Comparison of ENCODE assay signal across 18 mouse cellular contexts in the genomic region with DNA sequence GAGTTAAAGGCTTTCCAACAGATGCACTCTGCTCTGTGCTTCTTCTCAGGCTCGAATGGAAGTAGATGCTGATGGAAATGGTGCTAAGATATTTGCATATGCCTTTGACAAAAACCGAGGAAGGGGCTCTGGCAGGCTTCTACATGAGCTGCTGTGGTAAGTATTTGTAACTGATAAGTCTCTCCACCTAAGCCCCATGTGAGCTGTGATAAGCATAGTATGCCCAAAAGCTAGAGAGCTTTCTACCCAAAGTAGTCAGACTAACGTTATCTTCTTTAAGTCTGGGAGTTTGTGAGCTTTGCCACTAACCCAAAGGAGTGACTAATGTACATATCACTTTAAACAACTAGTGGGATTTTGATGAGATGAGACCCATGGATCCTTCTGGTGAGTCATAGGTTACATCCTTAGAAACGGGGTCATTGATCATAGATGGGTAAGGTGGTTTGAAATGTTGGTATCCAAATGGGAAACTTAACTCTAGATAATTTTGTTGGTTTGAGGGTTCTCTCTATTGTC. TPM values are rescaled to one million over a fixed set of nuclear protein-coding genes. Genes with fewer than 3 reads are reported as not detected.
DNase-seq lines count a peak whose midpoint lies in the region; ATAC-seq lines count a peak whose summit lies in the region.
"Had no signal": no experiment of that assay in that cellular context is flagged by ENCODE, and none has a peak within 500 bp of the region (broad histone marks: within the 10 kb centered on the region; RNA-seq: fewer than 3 reads in every experiment).

No protein-coding gene starts in this region.

- peak overlapping the region; percentile 59; the same call in 1 of the 2 replicates for H3K27ac ChIP-seq in liver, embryonic 11.5 days (ENCODE audit: low read depth, low read length)
- peak overlapping the region; percentile 77 for H3K27ac ChIP-seq in liver, embryonic 15.5 days (replicated peaks)
- H3K27ac ChIP-seq: embryonic facial prominence, embryonic 15.5 days; forebrain, embryonic 13.5 days; heart, adult 2 months; hindbrain, embryonic 15.5 days had no signal

- H3K4me3 ChIP-seq in liver, embryonic 11.5 days (ENCODE audit: low read depth, low read length): peak overlapping the region; percentile 36; the same call in 1 of the 2 replicates
- H3K4me3 ChIP-seq in liver, embryonic 15.5 days (replicated peaks): peak overlapping the region; percentile 21
- H3K4me3 ChIP-seq: embryonic facial prominence, embryonic 15.5 days; forebrain, embryonic 13.5 days; heart, adult 2 months; hindbrain, embryonic 15.5 days had no signal

- ATAC-seq in liver, embryonic 11.5 days (replicated peaks; ENCODE audit: low FRiP score): peak; percentile 68
- ATAC-seq in liver, embryonic 15.5 days (ENCODE audit: insufficient read depth): peak; percentile 11; the same call in 1 of the 2 replicates
- ATAC-seq in megakaryocyte-erythroid progenitor cell, adult 5-6 weeks (replicated peaks; ENCODE audit: low FRiP score, low TSS enrichment, poor library complexity, severe bottlenecking): peak; percentile 64
- ATAC-seq: forebrain, embryonic 13.5 days; forebrain, postnatal 0 days had no signal

- peak; percentile 78 for DNase-seq in MEL-GATA-1-ER (ENCODE audit: extremely low read depth, low read depth)
- no peak for DNase-seq in liver, embryonic 11.5 days (ENCODE audit: low spot score)
- DNase-seq in right cerebral cortex, postnatal 10 days (ENCODE audit: low spot score in 2 of 2): no peak
- no peak for DNase-seq in left cerebral cortex, adult 18-20 months (ENCODE audit: low spot score in 2 of 2)
- no peak for DNase-seq in ovary, postnatal 10 days (ENCODE audit: low spot score)
- DNase-seq: adrenal gland, postnatal 14 days; cerebellum, adult 18-20 months; cerebellum, postnatal 10 days; forebrain, postnatal 0 days; gastrocnemius, postnatal 14 days; heart, adult 2 months; heart, postnatal 36 days had no signal

- H3K27me3 ChIP-seq in liver, embryonic 11.5 days (replicated peaks; ENCODE audit: control insufficient read depth, insufficient read depth, low read length): no peaks in the 10 kb centered on the region
- no peaks in the 10 kb centered on the region for H3K27me3 ChIP-seq in liver, embryonic 15.5 days
- H3K27me3 ChIP-seq: embryonic facial prominence, embryonic 15.5 days; forebrain, embryonic 13.5 days; hindbrain, embryonic 15.5 days had no signal

- 52% methylated on average over 4 of the region's 4 CpGs for WGBS in liver, embryonic 11.5 days
- 21% methylated on average over 4 of the region's 4 CpGs for WGBS in liver, embryonic 15.5 days (ENCODE audit: insufficient replicate concordance)

- peaks cover 29% of the 10 kb centered on the region for H3K4me1 ChIP-seq in liver, embryonic 11.5 days (replicated peaks; ENCODE audit: control insufficient read depth, insufficient read depth, low read length)
- peaks cover 56% of the 10 kb centered on the region for H3K4me1 ChIP-seq in liver, embryonic 15.5 days (replicated peaks)

- peak overlapping the region; percentile 98 for H3K4me2 ChIP-seq in liver, embryonic 11.5 days
- peak overlapping the region; percentile 46 for H3K4me2 ChIP-seq in liver, embryonic 15.5 days
- H3K4me2 ChIP-seq: embryonic facial prominence, embryonic 15.5 days; forebrain, embryonic 13.5 days; heart, embryonic 11.5 days; hindbrain, embryonic 15.5 days had no signal

- 0 out of 2 replicates have a peak overlapping the region, but pooled peaks have one; percentile 37 for H3K9ac ChIP-seq in liver, embryonic 11.5 days (ENCODE audit: low read depth, low read length)
- H3K9ac ChIP-seq in liver, embryonic 15.5 days: peak overlapping the region; percentile 26; the same call in 1 of the 2 replicates
- H3K9ac ChIP-seq: embryonic facial prominence, embryonic 15.5 days; forebrain, embryonic 13.5 days; forebrain, postnatal 0 days; hindbrain, embryonic 15.5 days had no signal

- peaks cover 30% of the 10 kb centered on the region for H3K36me3 ChIP-seq in liver, embryonic 11.5 days (ENCODE audit: control insufficient read depth, insufficient read depth, low read length)
- peaks cover 61% of the 10 kb centered on the region for H3K36me3 ChIP-seq in liver, embryonic 15.5 days (replicated peaks)

- no peaks in the 10 kb centered on the region for H3K9me3 ChIP-seq in liver, embryonic 11.5 days (ENCODE audit: control insufficient read depth, low read length)
- no peaks in the 10 kb centered on the region for H3K9me3 ChIP-seq in liver, embryonic 15.5 days (replicated peaks)
- H3K9me3 ChIP-seq: embryonic facial prominence, embryonic 15.5 days; forebrain, embryonic 13.5 days; hindbrain, embryonic 15.5 days had no signal

RNA-seq across cellular contexts. Expression of a gene that starts 3.0 kb away (rescaled TPM):
- 46.0 and 47.3 TPM in 2 replicates for polyA plus RNA-seq in liver, embryonic 11.5 days (2014; fragmentation: Nextera tagmentation; extraction: Ambion mirVana)
- polyA plus RNA-seq in liver, embryonic 15.5 days (2015; fragmentation: Nextera tagmentation; extraction: Ambion mirVana): 9.8 and 10.7 TPM in 2 replicates
- 34.5 and 34.9 TPM in 2 replicates for total RNA-seq in megakaryocyte-erythroid progenitor cell, adult 5-6 weeks (2014; fragmentation: Nextera tagmentation)
- 69.9 and 75.2 TPM in 2 replicates for total RNA-seq in megakaryocyte-erythroid progenitor cell, adult 5-6 weeks (2017)
- 10 to 100 TPM; 40.0 to 41.6 TPM for total RNA-seq in left cerebral cortex, adult 18-20 months (2021)

RNA-seq across cellular contexts. Expression of a gene that starts 9.6 kb away (rescaled TPM):
- polyA plus RNA-seq in liver, embryonic 11.5 days (2014; fragmentation: Nextera tagmentation; extraction: Ambion mirVana): 22.9 and 25.2 TPM in 2 replicates
- 8.0 and 8.3 TPM in 2 replicates for polyA plus RNA-seq in liver, embryonic 15.5 days (2015; fragmentation: Nextera tagmentation; extraction: Ambion mirVana)
- total RNA-seq in megakaryocyte-erythroid progenitor cell, adult 5-6 weeks (2014; fragmentation: Nextera tagmentation): 21.0 and 24.9 TPM in 2 replicates
- 16.1 and 29.1 TPM in 2 replicates for total RNA-seq in megakaryocyte-erythroid progenitor cell, adult 5-6 weeks (2017)
- total RNA-seq in left cerebral cortex, adult 18-20 months (2021): 10 to 100 TPM; 24.8 to 32.6 TPM

RNA-seq across cellular contexts. Expression of a gene that starts 17.5 kb away (rescaled TPM):
- polyA plus RNA-seq in liver, embryonic 11.5 days (2014; fragmentation: Nextera tagmentation; extraction: Ambion mirVana): 29.8 and 35.2 TPM in 2 replicates
- polyA plus RNA-seq in liver, embryonic 15.5 days (2015; fragmentation: Nextera tagmentation; extraction: Ambion mirVana): 17.5 and 18.6 TPM in 2 replicates
- 53.4 and 55.9 TPM in 2 replicates for total RNA-seq in megakaryocyte-erythroid progenitor cell, adult 5-6 weeks (2014; fragmentation: Nextera tagmentation)
- total RNA-seq in megakaryocyte-erythroid progenitor cell, adult 5-6 weeks (2017): 38.7 and 66.0 TPM in 2 replicates
- 10 to 100 TPM; 14.1 to 15.3 TPM for total RNA-seq in left cerebral cortex, adult 18-20 months (2021)

RNA-seq across cellular contexts. Expression of a gene that starts 22.3 kb away (rescaled TPM):
- polyA plus RNA-seq in liver, embryonic 11.5 days (2014; fragmentation: Nextera tagmentation; extraction: Ambion mirVana): 149 and 158 TPM in 2 replicates
- 62.6 and 69.8 TPM in 2 replicates for polyA plus RNA-seq in liver, embryonic 15.5 days (2015; fragmentation: Nextera tagmentation; extraction: Ambion mirVana)
- 80.8 and 117 TPM in 2 replicates for total RNA-seq in megakaryocyte-erythroid progenitor cell, adult 5-6 weeks (2014; fragmentation: Nextera tagmentation)
- total RNA-seq in megakaryocyte-erythroid progenitor cell, adult 5-6 weeks (2017): 129 and 194 TPM in 2 replicates
- total RNA-seq in left cerebral cortex, adult 18-20 months (2021): 10 to 100 TPM; 77.8 to 85.6 TPM

RNA-seq across cellular contexts. Expression of a gene that starts 23.2 kb away (rescaled TPM):
- polyA plus RNA-seq in liver, embryonic 11.5 days (2014; fragmentation: Nextera tagmentation; extraction: Ambion mirVana): 24.7 TPM in 2 replicates
- 12.2 and 13.5 TPM in 2 replicates for polyA plus RNA-seq in liver, embryonic 15.5 days (2015; fragmentation: Nextera tagmentation; extraction: Ambion mirVana)
- 52.9 and 61.2 TPM in 2 replicates for total RNA-seq in megakaryocyte-erythroid progenitor cell, adult 5-6 weeks (2014; fragmentation: Nextera tagmentation)
- 36.6 and 41.8 TPM in 2 replicates for total RNA-seq in megakaryocyte-erythroid progenitor cell, adult 5-6 weeks (2017)
- 10 to 100 TPM; 15.6 to 19.5 TPM for total RNA-seq in left cerebral cortex, adult 18-20 months (2021)

Comparison
In these comparisons a context has a peak if more than half of its experiments do, and no peak if none do; other contexts are left out.
1. ATAC-seq: peak in every context shown above with its lines; median percentile 68 in liver, embryonic 11.5 days; 64 in megakaryocyte-erythroid progenitor cell, adult 5-6 weeks; 11 in liver, embryonic 15.5 days.